Mouse (Mus musculus): Measurements from ENCODE around the gene Zfp382. TPM values are rescaled to one million over a fixed set of nuclear protein-coding genes. Genes with fewer than 3 reads are reported as not detected.
A peak's percentile ranks its signal among the peaks of the same experiment; 100 is the strongest.
"Not testable (repeated sequence)": the region's sequence is repeated elsewhere in the genome, so short reads cannot be mapped to it uniquely, and the experiment has no call there.

Zfp382 gene
- total RNA-seq, 1 experiment from 2014 or later: 5.1 TPM

DNA sequence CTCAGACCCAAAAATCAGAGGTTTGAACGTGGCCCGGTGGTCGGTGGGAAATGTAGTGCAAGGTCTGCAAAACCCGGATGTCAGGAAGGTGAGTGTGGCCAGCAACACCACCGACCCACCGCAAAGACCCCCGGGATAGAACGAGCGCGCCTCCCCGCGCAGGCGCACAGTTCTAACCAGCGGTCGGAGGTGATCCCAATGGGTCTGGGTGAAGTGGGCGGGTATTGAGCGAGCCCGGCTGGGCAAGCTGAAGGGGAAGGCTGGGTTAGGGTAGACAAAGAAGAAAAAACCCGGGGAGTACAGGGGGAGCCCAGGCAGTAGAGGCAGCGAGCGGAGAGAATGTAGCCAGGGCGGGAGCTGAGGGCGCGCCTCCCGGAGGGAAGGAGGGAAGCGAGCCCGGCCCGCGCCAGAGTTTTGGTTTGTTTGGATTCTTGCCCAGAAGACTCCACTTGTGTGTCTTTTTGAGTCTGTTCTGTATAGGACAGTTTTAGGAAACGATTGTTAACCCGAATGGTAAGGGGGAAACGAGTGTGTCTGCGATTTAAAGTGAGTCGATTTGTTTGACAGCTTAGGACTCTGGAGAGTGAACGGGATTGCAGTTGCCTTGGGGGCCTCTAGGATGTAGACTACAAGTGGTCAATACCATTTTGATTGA lies 21.9 kb downstream of the Zfp382 start:
- ATAC-seq (replicated peaks; ENCODE audit: low read depth, poor library complexity, severe bottlenecking): peak; percentile 89

GRCm38 (mm10) chr7:30147011-30147410 lies 25.3 kb downstream of the Zfp382 start:
- no peak for ATAC-seq (replicated peaks; ENCODE audit: low read depth, poor library complexity, severe bottlenecking)

DNA sequence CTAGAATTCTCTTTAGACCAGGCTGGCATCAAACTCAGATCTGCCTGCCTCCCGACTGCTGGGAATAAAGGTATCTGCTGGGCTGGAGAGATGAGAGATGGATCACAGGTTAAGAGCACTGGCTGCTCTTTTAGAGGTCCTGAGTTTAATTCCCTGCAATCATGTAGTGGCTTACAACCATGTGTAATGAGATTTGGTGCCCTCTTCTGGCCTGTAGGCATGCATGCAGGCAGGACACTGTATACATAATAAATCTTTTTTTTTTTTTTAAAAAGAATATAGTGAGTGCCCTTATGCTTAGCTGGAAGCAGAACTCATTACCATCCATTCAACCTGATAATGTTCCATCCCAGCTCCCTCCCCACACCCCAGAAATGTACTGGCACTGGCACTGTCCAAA lies 32.3 kb downstream of the Zfp382 start:
- no peak for ATAC-seq (replicated peaks; ENCODE audit: low read depth, poor library complexity, severe bottlenecking)

GRCm38 (mm10) chr7:30155507-30155906 lies 33.8 kb downstream of the Zfp382 start:
- no peak for ATAC-seq (replicated peaks; ENCODE audit: low read depth, poor library complexity, severe bottlenecking)

DNA sequence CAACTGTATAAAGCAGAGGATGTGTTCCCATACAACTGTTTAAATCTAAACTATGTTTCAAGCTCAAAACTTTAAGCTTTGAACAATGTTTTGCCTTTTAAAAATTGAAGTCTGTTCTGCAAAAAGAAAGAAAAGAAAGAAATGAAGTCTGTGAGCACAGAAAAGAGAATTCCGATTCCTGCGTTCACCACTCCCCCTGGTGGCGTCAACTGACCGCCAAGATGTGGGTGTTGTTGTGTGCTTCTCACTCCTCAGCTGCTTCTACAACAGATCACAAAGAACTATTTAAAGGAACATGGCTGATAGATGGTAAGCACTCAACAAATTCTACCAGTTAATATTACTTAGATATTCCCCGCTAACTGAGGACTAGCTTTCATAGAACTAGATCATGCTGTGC lies 41.4 kb downstream of the Zfp382 start:
- ATAC-seq (replicated peaks; ENCODE audit: low read depth, poor library complexity, severe bottlenecking): no peak

GRCm38 (mm10) chr7:30164745-30165144 lies 43.0 kb downstream of the Zfp382 start:
- ATAC-seq (replicated peaks; ENCODE audit: low read depth, poor library complexity, severe bottlenecking): no peak

- no peak; the same call in 1 of the 2 replicates for ATAC-seq (replicated peaks; ENCODE audit: low read depth, poor library complexity, severe bottlenecking)
These were observed 47.3 kb downstream of the Zfp382 start for GRCm38 (mm10) chr7:30168914-30169582.

- peak; percentile 96 for ATAC-seq (replicated peaks; ENCODE audit: low read depth, poor library complexity, severe bottlenecking)
These were observed 48.0 kb downstream of the Zfp382 start, which contains the start of gene Zfp146 for GRCm38 (mm10) chr7:30169583-30170282. TSS of gene Zfp146 (minus strand) at chr7:30169750.

GRCm38 (mm10) chr7:30170283-30170951 lies 48.7 kb downstream of the Zfp382 start:
- ATAC-seq (replicated peaks; ENCODE audit: low read depth, poor library complexity, severe bottlenecking): no peak

DNA sequence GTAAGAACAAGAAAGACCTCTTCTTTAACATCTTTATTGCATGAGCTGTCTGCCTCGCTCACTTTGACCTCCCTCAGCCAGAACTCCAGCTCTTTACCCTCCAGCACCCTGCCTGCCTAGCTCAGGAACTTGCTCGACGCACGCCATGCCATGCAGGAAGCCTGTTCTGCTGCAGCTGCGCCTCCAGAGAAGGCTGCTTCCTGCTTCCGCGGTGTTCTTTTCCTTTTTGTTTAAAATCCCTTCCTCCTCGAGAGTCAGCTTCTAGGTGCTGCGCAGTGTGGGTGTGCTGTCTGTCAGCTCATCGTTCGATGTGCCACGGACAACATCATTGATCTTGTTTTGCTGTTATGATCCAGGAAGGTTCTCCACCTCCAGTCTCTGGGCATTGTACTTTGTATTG lies 54.7 kb downstream of the Zfp382 start:
- ATAC-seq (replicated peaks; ENCODE audit: low read depth, poor library complexity, severe bottlenecking): 0 out of 2 replicates have a peak, but pooled peaks have one; percentile 20

GRCm38 (mm10) chr7:30178256-30178655 lies 56.5 kb downstream of the Zfp382 start:
- no peak for ATAC-seq (replicated peaks; ENCODE audit: low read depth, poor library complexity, severe bottlenecking)

- peak; percentile 67 for ATAC-seq (replicated peaks; ENCODE audit: low read depth, poor library complexity, severe bottlenecking)
These were observed 59.6 kb downstream of the Zfp382 start for GRCm38 (mm10) chr7:30181308-30181707.

- ATAC-seq (replicated peaks; ENCODE audit: low read depth, poor library complexity, severe bottlenecking): not testable (repeated sequence)
These were observed 60.2 kb downstream of the Zfp382 start for GRCm38 (mm10) chr7:30181929-30182328.

DNA sequence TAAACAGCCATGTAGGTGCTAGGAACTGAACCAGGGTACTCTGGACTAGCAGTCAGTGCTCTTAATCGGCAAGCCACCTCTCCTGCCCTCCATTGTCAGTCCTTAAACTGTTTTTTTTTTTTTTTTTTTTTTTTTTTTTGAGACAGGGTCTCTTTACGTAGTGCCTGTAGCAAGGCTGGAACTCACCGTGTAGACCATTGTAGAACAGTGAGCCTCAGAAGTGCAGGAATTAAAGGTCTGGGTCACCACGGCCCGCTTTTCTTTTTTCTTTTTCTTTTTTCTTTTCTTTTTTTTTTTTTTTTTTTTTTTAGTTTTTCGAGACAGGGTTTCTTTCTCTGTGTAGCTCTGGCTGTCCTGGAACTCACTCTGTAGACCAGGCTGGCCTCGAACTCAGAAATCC lies 61.4 kb downstream of the Zfp382 start:
- not testable (repeated sequence) for ATAC-seq (replicated peaks; ENCODE audit: low read depth, poor library complexity, severe bottlenecking)

GRCm38 (mm10) chr7:30183879-30184289 lies 62.1 kb downstream of the Zfp382 start, which contains the start of gene Cox7a1:
TSS of gene Cox7a1 (plus strand) at chr7:30184144.
- peak; percentile 96 for ATAC-seq (replicated peaks; ENCODE audit: low read depth, poor library complexity, severe bottlenecking)

Other genes with a start within 250 kb of the Zfp382 start
- gene Zfp27, start 215.4 kb upstream of the Zfp382 start, total RNA-seq (2017): 11.6 and 14.1 TPM in 2 replicates
- gene Zfp383, start 213.7 kb upstream of the Zfp382 start, total RNA-seq (2017): 1.2 and 3.8 TPM in 2 replicates
- 9.2 and 10.4 TPM in 2 replicates for gene Zfp74, start 167.9 kb upstream of the Zfp382 start, total RNA-seq (2017)
- gene Zfp568, start 138.0 kb upstream of the Zfp382 start, total RNA-seq (2017): 18.3 and 27.2 TPM in 2 replicates
- gene Zfp14, start 70.6 kb upstream of the Zfp382 start, total RNA-seq (2017): 0.82 and 2.9 TPM in 2 replicates
- 3.1 and 6.7 TPM in 2 replicates for gene Zfp82, start 49.0 kb upstream of the Zfp382 start, total RNA-seq (2017)
- 0.10 TPM in 1 of 2 replicates, not detected in the other for gene Gm26920, start 31.5 kb upstream of the Zfp382 start, total RNA-seq (2017)
- gene Zfp566, start 31.4 kb upstream of the Zfp382 start, total RNA-seq (2017): 5.0 and 6.2 TPM in 2 replicates
- 33.5 and 37.5 TPM in 2 replicates for gene Zfp260, start 27.2 kb upstream of the Zfp382 start, total RNA-seq (2017)
- 113 and 122 TPM in 2 replicates for gene Zfp146, start 47.8 kb downstream of the Zfp382 start, total RNA-seq (2017)
- gene Cox7a1, start 62.2 kb downstream of the Zfp382 start, total RNA-seq (2017): not detected in 2 replicates
- gene Capns1, start 76.9 kb downstream of the Zfp382 start, total RNA-seq (2017): 116 and 136 TPM in 2 replicates
- 37.3 and 65.1 TPM in 2 replicates for gene Polr2i, start 110.0 kb downstream of the Zfp382 start, total RNA-seq (2017)
- 40.5 TPM in 2 replicates for gene Tbcb, start 110.3 kb downstream of the Zfp382 start, total RNA-seq (2017)
- gene Ovol3, start 113.8 kb downstream of the Zfp382 start, total RNA-seq (2017): not detected in 2 replicates
- gene Thap8, start 158.2 kb downstream of the Zfp382 start, total RNA-seq (2017): not detected in 2 replicates
- 8.2 and 17.5 TPM in 2 replicates for gene Wdr62, start 158.5 kb downstream of the Zfp382 start, total RNA-seq (2017)
- gene Clip3, start 169.8 kb downstream of the Zfp382 start, total RNA-seq (2017): not detected in 2 replicates
- gene Alkbh6, start 186.8 kb downstream of the Zfp382 start, total RNA-seq (2017): 15.2 and 31.2 TPM in 2 replicates
- gene Syne4, start 192.9 kb downstream of the Zfp382 start, total RNA-seq (2017): 1.4 TPM in 1 of 2 replicates, not detected in the other
- 0.96 and 3.3 TPM in 2 replicates for gene E130208F15Rik, start 199.8 kb downstream of the Zfp382 start, total RNA-seq (2017)
- gene Sdhaf1, start 202.0 kb downstream of the Zfp382 start, total RNA-seq (2017): 10.8 and 11.0 TPM in 2 replicates
- gene Lrfn3, start 240.8 kb downstream of the Zfp382 start, total RNA-seq (2017): not detected in 2 replicates

Data from common myeloid progenitor, adult 5-6 weeks (primary cell).